Mouse (Mus musculus): ENCODE measurements around the gene Gm14124. TPM values are rescaled to one million over a fixed set of nuclear protein-coding genes. Genes with fewer than 3 reads are reported as not detected.

Gene Gm14124
- not detected for polyA plus RNA-seq (2014; fragmentation: Illumina TruSeq; extraction: RNeasy Lipid Tissue Mini Kit (QIAGEN cat#74804); ENCODE audit: insufficient read depth, low read depth, low replicate concordance)

DNA sequence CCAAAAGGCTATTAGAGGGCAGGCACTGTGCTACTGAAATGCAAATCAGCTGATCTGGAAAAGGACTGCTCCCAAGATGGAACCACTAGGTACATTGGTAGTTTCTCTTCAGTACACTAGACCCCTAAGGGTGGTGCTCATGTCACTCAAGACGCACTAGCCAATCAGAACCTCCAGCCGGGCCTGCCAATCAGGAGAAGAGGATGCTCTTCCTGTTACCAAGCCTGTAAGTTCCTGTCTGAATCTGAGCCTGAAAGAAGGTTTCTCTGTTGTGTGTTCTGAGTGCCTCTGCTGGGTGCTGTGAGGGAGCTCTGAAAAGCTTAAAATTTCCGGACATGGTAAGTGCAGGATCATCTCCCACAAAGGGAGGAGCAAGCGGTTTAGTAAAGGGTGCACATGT is at the start of gene Gm14124:
Gene Gm14124, plus strand, starts transcription at position 227 of the 400 bp plus-strand sequence.

GRCm38 (mm10) chr2:150217600-150218362 is 39.5 kb upstream of the Gm14124 start, which contains the start of gene Zfp937:
TSS of gene Zfp937 (plus strand) at chr2:150218073.

DNA sequence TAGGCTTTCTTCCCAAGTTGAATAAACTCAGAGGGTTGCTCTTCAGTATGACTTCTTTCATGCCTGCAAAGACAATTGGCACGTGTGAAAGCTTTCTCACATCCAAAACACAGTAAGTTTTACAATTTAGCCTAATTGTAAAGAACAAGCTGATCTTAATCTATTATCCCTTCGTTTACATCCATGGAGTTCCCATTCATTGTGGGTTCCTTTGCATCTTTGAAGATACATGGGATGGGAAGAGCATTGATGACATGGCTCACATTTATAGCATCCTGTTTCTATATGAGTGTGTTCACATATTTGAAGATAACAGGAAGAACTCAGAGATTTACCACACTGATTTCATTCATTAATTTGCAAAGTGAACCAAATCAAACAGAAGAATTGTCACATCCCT is 1.8 kb upstream of the Gm14124 start, which contains the start of gene Gm21994:
Gene Gm21994, minus strand, starts transcription at position 101 of the 400 bp plus-strand sequence.

Other genes with a start within 250 kb of the Gm14124 start
- gene Zfp120, start 120.8 kb upstream of the Gm14124 start, polyA plus RNA-seq (2014; fragmentation: Illumina TruSeq; extraction: RNeasy Lipid Tissue Mini Kit (QIAGEN cat#74804); ENCODE audit: insufficient read depth, low read depth, low replicate concordance), result 7.8 TPM
- not detected for gene Gm10770, start 77.8 kb upstream of the Gm14124 start, polyA plus RNA-seq (2014; fragmentation: Illumina TruSeq; extraction: RNeasy Lipid Tissue Mini Kit (QIAGEN cat#74804); ENCODE audit: insufficient read depth, low read depth, low replicate concordance)
- gene Gm14139, start 75.8 kb upstream of the Gm14124 start, polyA plus RNA-seq (2014; fragmentation: Illumina TruSeq; extraction: RNeasy Lipid Tissue Mini Kit (QIAGEN cat#74804); ENCODE audit: insufficient read depth, low read depth, low replicate concordance), result not detected
- gene Zfp937, start 39.4 kb upstream of the Gm14124 start, polyA plus RNA-seq (2014; fragmentation: Illumina TruSeq; extraction: RNeasy Lipid Tissue Mini Kit (QIAGEN cat#74804); ENCODE audit: insufficient read depth, low read depth, low replicate concordance), result 1.3 TPM
- 1.3 TPM for gene Gm21994, start 1.9 kb upstream of the Gm14124 start, polyA plus RNA-seq (2014; fragmentation: Illumina TruSeq; extraction: RNeasy Lipid Tissue Mini Kit (QIAGEN cat#74804); ENCODE audit: insufficient read depth, low read depth, low replicate concordance)
- gene Gm10130, start 66.2 kb downstream of the Gm14124 start, polyA plus RNA-seq (2014; fragmentation: Illumina TruSeq; extraction: RNeasy Lipid Tissue Mini Kit (QIAGEN cat#74804); ENCODE audit: insufficient read depth, low read depth, low replicate concordance), result not detected
- gene 3300002I08Rik, start 105.2 kb downstream of the Gm14124 start, polyA plus RNA-seq (2014; fragmentation: Illumina TruSeq; extraction: RNeasy Lipid Tissue Mini Kit (QIAGEN cat#74804); ENCODE audit: insufficient read depth, low read depth, low replicate concordance), result 1.1 TPM
- 0.50 TPM for gene Zfp442, start 194.0 kb downstream of the Gm14124 start, polyA plus RNA-seq (2014; fragmentation: Illumina TruSeq; extraction: RNeasy Lipid Tissue Mini Kit (QIAGEN cat#74804); ENCODE audit: insufficient read depth, low read depth, low replicate concordance)
- gene Zfp345, start 227.6 kb downstream of the Gm14124 start, polyA plus RNA-seq (2014; fragmentation: Illumina TruSeq; extraction: RNeasy Lipid Tissue Mini Kit (QIAGEN cat#74804); ENCODE audit: insufficient read depth, low read depth, low replicate concordance), result not detected